Mouse (Mus musculus) brown adipose tissue, adult 24 weeks (tissue): ENCODE results near the gene Bcl2l2. TPM values are rescaled to one million over a fixed set of nuclear protein-coding genes. Genes with fewer than 3 reads are reported as not detected.

ENCODE experiments used
- H3K27ac ChIP-seq: fragments of 200-500 bp; replicated peaks from 2 replicates; pipeline ENCODE4 v1.5.1; 2012; ENCODE audit warnings: low read depth, mild to moderate bottlenecking, low read length
- H3K4me1 ChIP-seq: fragments of 200-500 bp; 2 replicates; pipeline ENCODE4 v1.6.1; 2012; ENCODE audit warnings: low read length, mixed read lengths; ENCODE audit not compliant: control insufficient read depth, insufficient read depth, insufficient read length
- H3K4me3 ChIP-seq: fragments of 200-500 bp; 2 replicates; pipeline ENCODE4 v1.5.1; 2012; ENCODE audit warnings: low read depth, mild to moderate bottlenecking, low read length, moderate library complexity; ENCODE audit not compliant: insufficient read depth
- polyA plus RNA-seq: library from polyadenylated mRNA; stranded (reverse); fragments of >200 nt; gene quantifications from 2 replicates; pipeline ENCODE4 v1.2.4, GENCODE M21; 2012; ENCODE audit not compliant: missing spikeins, insufficient read depth, insufficient read length

Gene Bcl2l2
- polyA plus RNA-seq = 26.3 and 28.2 TPM in 2 replicates

- Histone ChIP-seq H3K4me1 (0 out of 2 replicates have a peak, but pooled peaks cover 2% of the 10 kb centered on the region), H3K4me3 (peak within 1 kb of the TSS; percentile 75), H3K27ac (peak within 1 kb of the TSS; percentile 92)
These were observed at the start of gene Bcl2l2, which contains the start of gene Gm20521 for GRCm38 (mm10) chr14:54883154-54884021. Bcl2l2 (plus strand) TSS chr14:54883377. Gm20521 (plus strand) TSS chr14:54883441.

GRCm38 (mm10) chr14:54843461-54843860, 39.7 kb upstream of the Bcl2l2 start:
- no peaks in the 10 kb centered on the region for H3K4me1 ChIP-seq
- no peak overlapping the region for H3K27ac ChIP-seq
- peak overlapping the region; percentile 27 for H3K4me3 ChIP-seq

GRCm38 (mm10) chr14:54855726-54856125, 27.5 kb upstream of the Bcl2l2 start:
- Histone ChIP-seq H3K27ac (no peak overlapping the region), H3K4me3 (no peak overlapping the region), H3K4me1 (no peaks in the 10 kb centered on the region)

GRCm38 (mm10) chr14:54856703-54857102, 26.5 kb upstream of the Bcl2l2 start:
- H3K4me3 ChIP-seq = no peak overlapping the region
- no peak overlapping the region for H3K27ac ChIP-seq
- no peaks in the 10 kb centered on the region for H3K4me1 ChIP-seq

- Histone ChIP-seq H3K4me3 (no peak overlapping the region), H3K4me1 (no peaks in the 10 kb centered on the region), H3K27ac (no peak overlapping the region)
These were observed 25.3 kb upstream of the Bcl2l2 start for GRCm38 (mm10) chr14:54857891-54858290.

DNA sequence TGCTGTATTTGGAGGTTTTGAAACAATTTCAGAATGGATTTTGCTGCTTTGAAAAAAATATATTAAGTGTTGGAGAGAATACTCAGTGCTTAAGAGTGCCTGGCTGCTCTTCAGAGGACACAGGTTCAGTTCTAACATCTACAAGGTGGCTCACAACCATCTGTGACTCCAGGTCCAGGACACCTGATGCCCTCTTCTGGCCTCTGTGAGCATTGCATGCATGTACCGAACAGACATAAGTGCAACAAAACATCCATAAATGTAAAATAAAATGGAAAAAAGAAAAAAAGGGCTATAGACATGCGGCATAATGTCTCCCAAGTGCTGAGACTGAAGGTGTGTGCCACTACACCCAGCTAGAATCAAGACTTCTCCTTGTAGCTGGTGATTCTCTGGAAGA, 22.7 kb upstream of the Bcl2l2 start:
- Histone ChIP-seq H3K4me3 (no peak overlapping the region), H3K27ac (no peak overlapping the region), H3K4me1 (no peaks in the 10 kb centered on the region)

DNA sequence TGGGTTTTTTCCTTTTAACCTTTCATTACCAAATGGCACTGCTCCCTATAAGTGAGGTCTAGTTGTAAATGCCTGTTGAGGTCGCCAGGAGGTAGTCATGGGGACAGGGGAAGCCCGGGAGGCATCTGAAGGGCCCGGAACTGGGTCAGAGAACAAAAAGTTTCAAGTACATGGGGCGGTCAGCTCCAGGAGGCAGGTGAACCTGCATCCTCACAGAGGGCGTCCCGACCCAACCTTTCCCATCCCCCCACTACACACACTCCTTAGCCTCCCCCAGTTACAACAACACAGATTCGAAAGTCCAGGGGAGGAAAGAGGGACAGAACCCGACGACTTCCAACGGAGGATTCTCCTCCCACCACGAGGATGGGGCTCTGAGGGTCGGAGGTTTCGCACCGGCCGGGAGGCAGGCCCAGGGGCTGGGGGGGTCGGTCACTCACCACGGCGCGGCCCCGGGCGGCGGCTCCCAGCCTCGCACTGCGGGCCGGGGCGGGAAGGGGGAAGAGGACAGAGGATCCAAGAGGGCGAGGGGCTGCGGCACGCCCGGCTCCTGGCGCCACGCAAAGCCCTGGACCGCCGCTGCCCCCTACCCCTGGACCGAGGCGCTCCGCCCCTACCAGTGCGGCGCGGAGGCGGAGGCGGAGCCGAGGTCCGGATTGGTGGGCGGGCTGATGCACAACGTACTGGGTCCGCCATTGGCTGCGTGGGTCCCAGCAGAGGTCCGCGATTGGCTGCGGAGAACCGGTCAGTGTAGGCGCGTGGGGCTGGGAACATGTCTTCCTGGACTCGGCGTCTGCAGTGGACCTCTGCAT, 19.5 kb upstream of the Bcl2l2 start:
- Histone ChIP-seq H3K4me1 (no peaks in the 10 kb centered on the region), H3K27ac (no peak overlapping the region; the same call in none of the 2 replicates), H3K4me3 (peak overlapping the region; percentile 78)

GRCm38 (mm10) chr14:54864313-54865036, 18.7 kb upstream of the Bcl2l2 start:
- H3K4me3 ChIP-seq = peak overlapping the region; percentile 76
- no peaks in the 10 kb centered on the region for H3K4me1 ChIP-seq
- H3K27ac ChIP-seq = no peak overlapping the region; the same call in 1 of the 2 replicates

- Histone ChIP-seq H3K27ac (no peak overlapping the region), H3K4me1 (no peaks in the 10 kb centered on the region), H3K4me3 (no peak overlapping the region)
These were observed 17.6 kb upstream of the Bcl2l2 start for GRCm38 (mm10) chr14:54865626-54866025.

GRCm38 (mm10) chr14:54866268-54866667, 16.9 kb upstream of the Bcl2l2 start:
- H3K27ac ChIP-seq = no peak overlapping the region
- H3K4me3 ChIP-seq = no peak overlapping the region
- H3K4me1 ChIP-seq = no peaks in the 10 kb centered on the region

DNA sequence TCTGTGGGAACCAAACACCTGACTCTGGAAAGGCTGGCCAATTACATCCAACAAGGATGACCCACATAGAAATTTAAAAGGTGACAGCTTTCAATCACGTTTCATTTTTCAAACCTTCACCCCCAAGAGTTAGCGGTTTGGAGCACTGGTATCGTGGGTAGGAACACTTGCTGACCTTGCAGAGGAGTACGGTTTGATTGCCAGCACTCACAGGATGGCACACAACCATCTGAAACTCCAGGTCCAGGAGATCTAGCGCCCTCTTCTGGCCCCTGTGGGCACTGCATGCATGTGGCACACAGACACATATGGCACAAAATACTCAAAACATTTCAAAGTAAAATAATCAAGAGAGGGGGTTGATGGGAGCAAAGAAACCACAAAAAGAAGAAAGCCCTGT, 16.2 kb upstream of the Bcl2l2 start:
- Histone ChIP-seq H3K4me1 (no peaks in the 10 kb centered on the region), H3K27ac (no peak overlapping the region), H3K4me3 (no peak overlapping the region)

DNA sequence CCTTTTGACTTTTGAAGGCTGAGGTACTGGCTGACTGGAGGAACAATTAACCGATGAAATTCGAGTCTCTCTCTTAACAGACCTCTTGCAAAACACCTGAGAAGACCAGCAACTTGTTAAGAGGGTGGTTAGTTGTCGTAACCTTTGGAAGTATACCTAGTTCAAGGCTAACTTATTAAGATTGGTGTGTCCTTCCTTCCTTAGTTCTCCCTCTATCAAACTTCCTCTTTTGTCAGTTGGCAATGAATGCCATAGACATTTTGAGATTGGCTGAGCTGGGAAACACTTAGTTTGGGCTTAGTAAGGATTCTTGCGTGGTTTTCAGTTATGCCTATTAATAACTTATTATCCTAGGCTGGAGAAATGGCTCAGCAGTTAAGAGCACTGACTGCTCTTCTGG, 15.2 kb upstream of the Bcl2l2 start:
- no peak overlapping the region for H3K27ac ChIP-seq
- no peak overlapping the region for H3K4me3 ChIP-seq
- H3K4me1 ChIP-seq = no peaks in the 10 kb centered on the region

DNA sequence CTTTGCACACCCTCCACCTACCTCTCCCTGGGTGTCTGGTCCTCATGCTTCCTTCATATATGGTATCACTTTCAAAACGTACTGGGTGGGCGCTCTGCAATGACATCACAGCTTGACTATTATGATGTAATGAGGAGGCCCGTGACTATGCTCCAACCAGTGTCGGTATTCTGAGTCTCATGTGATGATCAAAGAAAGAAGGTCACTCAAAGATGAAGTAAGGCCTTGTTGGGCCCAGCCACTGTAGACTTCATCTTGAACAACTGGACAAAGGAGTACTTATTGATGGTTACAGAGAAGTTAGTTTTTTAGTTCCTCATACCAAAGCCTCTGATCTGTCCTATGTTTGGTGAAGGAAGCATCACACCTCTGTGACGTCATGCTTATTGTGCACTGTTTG, 12.3 kb upstream of the Bcl2l2 start, which contains the start of gene Homez:
Homez (minus strand) TSS at position 101 of the 400 bp plus-strand sequence.
- Histone ChIP-seq H3K4me3 (no peak within 1 kb of the TSS), H3K27ac (no peak within 1 kb of the TSS), H3K4me1 (0 out of 2 replicates have a peak, but pooled peaks cover 2% of the 10 kb centered on the region)

DNA sequence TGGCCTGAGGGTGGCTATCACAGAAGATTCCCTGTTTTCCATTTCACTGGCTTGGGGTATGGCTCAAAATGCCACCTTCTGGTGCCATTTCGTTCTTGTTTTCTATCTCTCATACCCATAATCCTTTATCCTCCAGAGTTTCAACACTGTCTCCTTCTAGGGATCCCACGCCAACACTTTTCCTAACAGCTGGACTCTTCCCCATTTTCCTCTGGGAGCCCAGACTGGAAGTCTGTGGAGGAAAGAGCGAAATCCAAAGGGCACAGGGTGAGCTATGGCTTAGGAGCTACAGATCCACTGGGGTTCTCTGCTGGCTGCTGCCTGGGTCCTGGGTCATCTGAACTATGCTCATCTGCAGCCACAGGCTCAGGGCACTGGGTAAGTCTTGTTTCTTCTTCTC, 9.0 kb upstream of the Bcl2l2 start:
- Histone ChIP-seq H3K4me3 (no peak overlapping the region), H3K4me1 (0 out of 2 replicates have a peak, but pooled peaks cover 2% of the 10 kb centered on the region), H3K27ac (no peak overlapping the region)
